Mouse (Mus musculus) hindbrain, embryonic 15.5 days (tissue): Measurements from ENCODE around the gene Arhgap20. TPM values are rescaled to one million over a fixed set of nuclear protein-coding genes. Genes with fewer than 3 reads are reported as not detected.

ENCODE experiments used
- ATAC-seq: fragments of 200-750 bp; cut with Nextera tagmentation; 2 replicates; pipeline ENCODE4 v1.8.0; 2017; ENCODE audit warnings: low read depth, moderate number of reproducible peaks, moderate TSS enrichment; ENCODE audit not compliant: low FRiP score
- H3K27ac ChIP-seq: fragments of 300-500 bp; sonication (generic); replicated peaks from 2 replicates; pipeline ENCODE4 v1.5.1; 2015; ENCODE audit warnings: mild to moderate bottlenecking, inconsistent platforms
- H3K27me3 ChIP-seq: fragments of 300-500 bp; sonication (generic); 2 replicates; pipeline ENCODE4 v1.6.1; 2015; ENCODE audit warnings: control low read depth, inconsistent platforms
- H3K36me3 ChIP-seq: fragments of 300-500 bp; sonication (generic); 2 replicates; pipeline ENCODE4 v1.6.1; 2015; ENCODE audit warnings: control low read depth, inconsistent platforms
- H3K4me1 ChIP-seq: fragments of 300-500 bp; sonication (generic); replicated peaks from 2 replicates; pipeline ENCODE4 v1.6.1; 2015; ENCODE audit warnings: control low read depth, inconsistent platforms
- H3K4me2 ChIP-seq: fragments of 300-500 bp; sonication (generic); 2 replicates; pipeline ENCODE4 v1.6.1; 2015; ENCODE audit warnings: moderate library complexity, mild to moderate bottlenecking, inconsistent platforms
- H3K4me3 ChIP-seq: fragments of 300-500 bp; sonication (generic); 2 replicates; pipeline ENCODE4 v1.5.1; 2015; ENCODE audit warnings: mild to moderate bottlenecking, inconsistent platforms
- H3K9ac ChIP-seq: fragments of 300-500 bp; sonication (generic); 2 replicates; pipeline ENCODE4 v1.6.1; 2015; ENCODE audit warnings: inconsistent platforms
- H3K9me3 ChIP-seq: fragments of 300-500 bp; sonication (generic); 2 replicates; pipeline ENCODE4 v1.6.1; 2016; ENCODE audit warnings: control low read depth, inconsistent platforms
- WGBS: fragments of 180-500 bp; shearing (Covaris S2); methylation state at CpG from one replicate; pipeline ENCODE4 v1.1.7; 2015; 5-methylcytosine and 5-hydroxymethylcytosine counted together
- polyA plus RNA-seq: library from polyadenylated mRNA; unstranded; fragments of >200 nt; fragmentation: Nextera tagmentation; extraction: Ambion mirVana; gene quantifications from 2 replicates; pipeline ENCODE4 v1.2.1, GENCODE M21; 2015

The Arhgap20 gene
- polyA plus RNA-seq, 1 experiment from 2014 or later = 21.9 TPM

GRCm38 (mm10) chr9:51881386-51881785, 116.2 kb downstream of the Arhgap20 start:
- H3K4me3 ChIP-seq = no peak overlapping the region
- no peak for ATAC-seq

GRCm38 (mm10) chr9:51881881-51882280, 116.7 kb downstream of the Arhgap20 start:
- 70% methylated on average over 4 of the region's 4 CpGs for WGBS
- no peak for ATAC-seq
- no peaks in the 10 kb centered on the region for H3K9me3 ChIP-seq
- no peak overlapping the region for H3K9ac ChIP-seq
- H3K27me3 ChIP-seq = no peaks in the 10 kb centered on the region
- H3K4me2 ChIP-seq = no peak overlapping the region
- no peak overlapping the region for H3K4me3 ChIP-seq
- H3K27ac ChIP-seq = no peak overlapping the region
- H3K36me3 ChIP-seq = no peaks in the 10 kb centered on the region
- no peaks in the 10 kb centered on the region for H3K4me1 ChIP-seq

More at GRCm38 (mm10) chr9:51881386-51881785, 116.2 kb downstream of the Arhgap20 start:
- 47% methylated on average over 4 of the region's 4 CpGs for WGBS
- H3K4me2 ChIP-seq = no peak overlapping the region
- H3K27ac ChIP-seq = no peak overlapping the region
- H3K9ac ChIP-seq = no peak overlapping the region
- H3K36me3 ChIP-seq = no peaks in the 10 kb centered on the region
- no peaks in the 10 kb centered on the region for H3K27me3 ChIP-seq
- no peaks in the 10 kb centered on the region for H3K4me1 ChIP-seq
- H3K9me3 ChIP-seq = no peaks in the 10 kb centered on the region

DNA sequence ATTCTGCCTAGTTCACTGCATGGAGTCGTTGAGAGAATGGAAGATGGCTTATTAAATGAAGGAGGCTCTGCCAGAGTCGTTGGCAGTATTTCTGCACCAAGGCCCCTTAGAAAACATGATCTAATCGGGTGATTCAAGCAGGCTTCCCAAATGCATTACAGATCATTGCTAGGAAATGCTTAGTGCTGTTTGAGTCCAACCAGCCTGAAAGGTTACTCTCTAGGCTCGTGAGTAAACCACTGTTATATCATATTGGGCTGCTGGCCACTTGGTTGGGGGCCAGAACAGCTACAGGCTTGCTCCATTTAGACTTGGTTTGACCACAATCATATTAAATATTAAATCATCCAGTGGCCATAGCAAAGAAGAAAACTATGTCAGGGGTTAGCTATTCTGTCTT, 118.2 kb downstream of the Arhgap20 start:
- Histone ChIP-seq H3K4me1 (no peaks in the 10 kb centered on the region), H3K4me2 (no peak overlapping the region), H3K9ac (no peak overlapping the region), H3K36me3 (no peaks in the 10 kb centered on the region), H3K27ac (no peak overlapping the region), H3K27me3 (no peaks in the 10 kb centered on the region), H3K9me3 (no peaks in the 10 kb centered on the region), H3K4me3 (no peak overlapping the region)
- no peak for ATAC-seq
- whole genome bisulfite sequencing = 79% methylated on average over 4 of the region's 4 CpGs

DNA sequence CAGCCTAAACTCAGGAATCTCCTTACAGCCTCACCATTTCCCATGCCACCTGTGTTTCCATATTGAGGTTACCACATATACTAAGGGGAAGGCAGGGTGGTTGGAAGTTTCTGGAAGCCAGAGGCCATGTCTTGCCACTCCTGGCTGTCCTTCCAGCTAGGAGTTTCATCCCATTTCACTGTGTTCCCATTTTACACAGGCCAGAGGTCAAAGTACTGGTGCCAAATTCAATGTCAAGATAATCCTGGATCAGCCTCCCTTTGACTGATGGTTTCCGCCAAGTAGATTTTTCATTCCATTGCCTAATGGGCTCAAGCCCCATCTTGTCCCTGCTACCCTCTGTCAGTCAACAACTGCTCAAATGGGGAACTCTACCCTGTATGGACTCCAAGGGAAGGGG, 127.8 kb downstream of the Arhgap20 start:
- H3K27me3 ChIP-seq = no peaks in the 10 kb centered on the region
- H3K9ac ChIP-seq = no peak overlapping the region
- H3K4me1 ChIP-seq = no peaks in the 10 kb centered on the region
- no peaks in the 10 kb centered on the region for H3K36me3 ChIP-seq
- H3K4me3 ChIP-seq = no peak overlapping the region
- no peak overlapping the region for H3K4me2 ChIP-seq
- no peak for ATAC-seq
- H3K27ac ChIP-seq = no peak overlapping the region
- no peaks in the 10 kb centered on the region for H3K9me3 ChIP-seq
- WGBS = 92% methylated on average over 1 of the region's 1 CpGs

Other genes with a start within 250 kb of the Arhgap20 start
- 38.9 and 42.5 TPM in 2 replicates for gene Fdx1, start 198.2 kb downstream of the Arhgap20 start, polyA plus RNA-seq